Mouse (Mus musculus) limb, embryonic 14.5 days (tissue): ENCODE data around the gene Pkp4. TPM values are rescaled to one million over a fixed set of nuclear protein-coding genes. Genes with fewer than 3 reads are reported as not detected.

Experiments used
- ATAC-seq: fragments of 200-750 bp; cut with Nextera tagmentation; 2 replicates; pipeline ENCODE4 v1.8.0; 2017; ENCODE audit warnings: low read depth, moderate number of reproducible peaks, moderate TSS enrichment; ENCODE audit not compliant: low FRiP score
- DNase-seq: peaks from one replicate; pipeline ENCODE4 v3.0.0-alpha.2; 2015; ENCODE audit warnings: low spot score
- H3K27ac ChIP-seq: fragments of 300-500 bp; sonication (generic); replicated peaks from 2 replicates; pipeline ENCODE4 v1.5.1; 2014; ENCODE audit warnings: low read depth, mild to moderate bottlenecking, low read length, moderate library complexity, mixed read lengths
- H3K27me3 ChIP-seq: fragments of 300-500 bp; sonication (generic); 2 replicates; pipeline ENCODE4 v1.6.1; 2014; ENCODE audit warnings: low read length, mixed read lengths; ENCODE audit not compliant: control insufficient read depth, insufficient read depth
- H3K36me3 ChIP-seq: fragments of 300-500 bp; sonication (generic); 2 replicates; pipeline ENCODE4 v1.6.1; 2014; ENCODE audit warnings: mild to moderate bottlenecking, low read length, moderate library complexity, mixed read lengths; ENCODE audit not compliant: control insufficient read depth, insufficient read depth
- H3K4me1 ChIP-seq: fragments of 300-500 bp; sonication (generic); 2 replicates; pipeline ENCODE4 v1.6.1; 2014; ENCODE audit warnings: antibody characterized with exemption, low read length, mixed read lengths; ENCODE audit not compliant: control insufficient read depth, insufficient read depth
- H3K4me2 ChIP-seq: fragments of 300-500 bp; sonication (generic); replicated peaks from 2 replicates; pipeline ENCODE4 v1.6.1; 2014; ENCODE audit warnings: low read depth, mild to moderate bottlenecking, low read length, moderate library complexity; ENCODE audit not compliant: severe bottlenecking
- H3K4me3 ChIP-seq: fragments of 300-500 bp; sonication (generic); replicated peaks from 2 replicates; pipeline ENCODE4 v1.5.1; 2014; ENCODE audit warnings: low read length
- H3K9ac ChIP-seq: fragments of 300-500 bp; sonication (generic); 2 replicates; pipeline ENCODE4 v1.6.1; 2014; ENCODE audit warnings: mild to moderate bottlenecking, low read depth, low read length, moderate library complexity; ENCODE audit not compliant: severe bottlenecking
- H3K9me3 ChIP-seq: fragments of 300-500 bp; sonication (generic); 2 replicates; pipeline ENCODE4 v1.6.1; 2016; ENCODE audit warnings: low read length; ENCODE audit not compliant: control insufficient read depth
- POLR2A ChIP-seq: fragments of 200-500 bp; IDR thresholded peaks from 2 replicates; pipeline ENCODE4 v1.8.0; 2012; ENCODE audit warnings: inconsistent platforms, mild to moderate bottlenecking, moderate library complexity, borderline replicate concordance; ENCODE audit not compliant: insufficient read depth, insufficient read length; ENCODE audit errors: extremely low read depth
- WGBS: fragments of 180-500 bp; shearing (Covaris S2); extraction: QIAGEN DNeasy Blood & Tissue Kit; methylation state at CpG from one replicate; pipeline ENCODE4 v1.1.7; 2014; 5-methylcytosine and 5-hydroxymethylcytosine counted together
- polyA plus RNA-seq, 2 experiments: library from polyadenylated mRNA; depleted of rRNA in 1 of 2; stranded (reverse) in 1 of 2; unstranded in 1 of 2; fragments of >200 nt; fragmentation: Nextera tagmentation in 1 of 2; extraction: Ambion mirVana in 1 of 2; gene quantifications; 2 replicates each; pipeline versions ENCODE4 v1.2.1 to v1.2.3; 2012 to 2014

Pkp4 gene
- polyA plus RNA-seq, 2 experiments, result 31.3 to 48.7 TPM

- ATAC-seq (no peak), DNase-seq (no peak)
- Histone ChIP-seq H3K4me2 (no peak overlapping the region), H3K27me3 (no peaks in the 10 kb centered on the region), H3K4me3 (no peak overlapping the region), H3K4me1 (no peaks in the 10 kb centered on the region), H3K36me3 (peaks cover 48% of the 10 kb centered on the region), H3K27ac (no peak overlapping the region), H3K9ac (no peak overlapping the region), H3K9me3 (no peaks in the 10 kb centered on the region)
- TF ChIP-seq POLR2A, result no peak
- 42% methylated on average over 3 of the region's 3 CpGs for WGBS
Measured at GRCm38 (mm10) chr2:59350094-59350493, 189.4 kb downstream of the Pkp4 start.

- H3K9ac ChIP-seq, result no peak overlapping the region
- no peak overlapping the region for H3K27ac ChIP-seq
- TF ChIP-seq POLR2A, result no peak
- no peaks in the 10 kb centered on the region for H3K4me1 ChIP-seq
- H3K4me3 ChIP-seq, result no peak overlapping the region
- H3K4me2 ChIP-seq, result no peak overlapping the region
- DNase-seq (no peak), ATAC-seq (no peak)
- H3K27me3 ChIP-seq, result no peaks in the 10 kb centered on the region
- no peaks in the 10 kb centered on the region for H3K9me3 ChIP-seq
- H3K36me3 ChIP-seq, result peaks cover 50% of the 10 kb centered on the region
- 73% methylated on average over 16 of the region's 16 CpGs for WGBS
Measured at GRCm38 (mm10) chr2:59351303-59352099, 190.9 kb downstream of the Pkp4 start.

DNA sequence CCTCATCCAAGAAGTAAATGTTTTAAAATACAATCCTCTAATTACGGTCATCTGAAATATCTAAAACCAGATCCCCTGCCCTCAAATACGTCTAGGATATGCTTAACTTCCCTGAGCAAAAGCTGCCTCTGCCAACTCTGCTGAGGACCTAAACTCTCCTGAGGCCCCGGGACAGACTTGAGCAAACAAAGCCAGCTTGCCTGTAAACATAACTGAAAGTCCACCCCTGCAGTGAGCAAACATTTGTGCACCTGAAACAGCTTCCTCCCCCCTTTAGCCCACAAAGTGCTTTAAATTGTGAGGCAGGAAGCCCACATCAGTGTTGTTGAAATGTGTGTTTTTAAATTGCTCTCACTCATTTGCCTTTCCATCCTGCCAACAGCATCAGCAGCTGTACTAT lies 193.2 kb downstream of the Pkp4 start:
- H3K9me3 ChIP-seq, result no peaks in the 10 kb centered on the region
- H3K4me1 ChIP-seq, result no peaks in the 10 kb centered on the region
- H3K4me2 ChIP-seq, result no peak overlapping the region
- H3K27ac ChIP-seq, result no peak overlapping the region
- ATAC-seq (no peak), DNase-seq (no peak)
- no peak overlapping the region for H3K4me3 ChIP-seq
- WGBS, result 74% methylated on average over 3 of the region's 3 CpGs
- TF ChIP-seq POLR2A, result no peak
- peaks cover 32% of the 10 kb centered on the region for H3K36me3 ChIP-seq
- H3K27me3 ChIP-seq, result no peaks in the 10 kb centered on the region
- H3K9ac ChIP-seq, result no peak overlapping the region

GRCm38 (mm10) chr2:59355531-59356289 lies 195.1 kb downstream of the Pkp4 start:
- WGBS, result 92% methylated on average over 5 of the region's 5 CpGs
- Histone ChIP-seq H3K9ac (no peak overlapping the region), H3K27ac (no peak overlapping the region), H3K4me3 (no peak overlapping the region), H3K9me3 (no peaks in the 10 kb centered on the region), H3K4me1 (no peaks in the 10 kb centered on the region), H3K4me2 (no peak overlapping the region), H3K36me3 (peaks cover 23% of the 10 kb centered on the region), H3K27me3 (no peaks in the 10 kb centered on the region)
- no peak for ATAC-seq
- no peak for TF ChIP-seq POLR2A
- DNase-seq, result no peak

DNA sequence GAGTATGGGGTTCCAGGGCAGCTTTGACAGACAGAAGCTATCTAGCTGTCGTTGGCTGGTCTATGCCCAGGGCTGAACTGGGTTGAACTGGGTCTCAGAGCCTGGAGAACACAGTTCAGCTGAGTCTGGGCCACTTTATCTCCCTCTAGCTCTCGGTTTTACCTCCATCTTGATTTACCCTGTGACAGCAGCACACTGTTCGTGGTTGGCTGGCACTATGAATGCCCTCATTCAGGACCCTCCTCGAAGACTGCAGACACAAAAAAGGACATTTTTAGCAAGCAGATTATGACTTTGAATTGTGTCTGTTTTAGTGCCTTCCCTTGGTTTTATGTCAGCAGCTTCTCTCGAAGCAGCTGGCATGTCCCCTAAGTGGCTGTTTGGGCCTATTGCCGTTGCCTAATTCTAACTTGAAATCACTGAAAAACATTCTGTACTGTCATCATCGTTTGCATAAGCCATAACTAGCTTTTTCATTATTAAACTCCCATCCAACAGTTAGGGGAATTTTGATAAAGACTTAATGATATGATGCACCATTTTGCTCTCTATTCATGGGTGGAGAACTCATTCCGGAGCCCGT lies 199.2 kb downstream of the Pkp4 start:
- Histone ChIP-seq H3K27ac (no peak overlapping the region), H3K27me3 (no peaks in the 10 kb centered on the region), H3K4me2 (no peak overlapping the region), H3K36me3 (peaks cover 8% of the 10 kb centered on the region), H3K9me3 (no peaks in the 10 kb centered on the region), H3K4me3 (no peak overlapping the region), H3K4me1 (peaks cover 2% of the 10 kb centered on the region; the same call in 1 of the 2 replicates), H3K9ac (no peak overlapping the region)
- WGBS, result 83% methylated on average over 9 of the region's 9 CpGs
- DNase-seq (no peak), ATAC-seq (no peak)
- TF ChIP-seq POLR2A, result no peak
